Mouse (Mus musculus) thymus, adult 18-20 months (tissue): ENCODE data around the gene Art3.
A peak's percentile ranks its signal among the peaks of the same experiment; 100 is the strongest.

Source experiments
- DNase-seq, 2 experiments: peaks; one replicate each; pipeline ENCODE4 v3.0.0; 2022; ENCODE audit warnings: mixed read lengths in 2 of 2

Art3 gene

GRCm38 (mm10) chr5:92431611-92432010 is 100.0 kb downstream of the Art3 start:
- DNase-seq, result no peak

DNA sequence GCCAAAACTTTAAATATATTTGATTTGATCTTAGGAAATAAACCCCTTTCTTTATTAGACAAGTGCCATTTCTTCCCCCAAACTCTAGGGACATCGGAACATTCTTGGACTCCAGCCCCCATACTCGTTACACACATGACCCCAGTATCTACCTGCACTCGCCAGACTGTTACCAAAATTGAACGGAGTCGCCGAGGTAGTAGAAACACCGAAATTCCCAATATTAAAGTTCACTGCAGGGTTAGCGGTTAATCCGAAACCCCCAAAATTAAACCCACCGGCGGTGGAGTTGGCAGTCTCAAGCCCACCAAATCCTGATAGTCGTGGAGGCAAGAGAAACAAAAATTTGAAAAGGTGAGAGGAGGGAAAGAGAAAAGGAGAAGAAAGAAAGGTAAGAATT is 102.4 kb downstream of the Art3 start:
- DNase-seq, result no peak

DNA sequence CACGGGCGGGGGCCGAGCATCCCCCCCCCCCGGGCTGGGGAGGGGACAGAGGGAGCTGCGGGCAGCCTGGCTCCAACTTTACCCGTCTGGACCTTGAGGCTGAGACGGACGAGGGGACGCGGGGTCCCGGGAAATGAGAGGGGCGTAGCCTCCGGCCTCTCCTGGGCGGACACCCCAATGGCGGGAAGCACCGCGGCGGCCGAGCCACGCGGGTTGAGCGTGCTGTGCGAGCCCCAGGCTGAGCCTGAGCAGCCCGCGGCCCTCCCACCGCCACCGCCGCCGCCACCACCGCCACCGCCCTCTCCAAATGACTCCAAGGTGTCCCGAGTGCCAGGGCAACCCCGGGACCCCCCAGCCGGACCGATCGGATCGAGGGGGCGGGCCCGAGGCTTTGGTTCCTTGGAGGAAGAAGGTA is 103.0 kb downstream of the Art3 start:
- no peak for DNase-seq

- peak; percentile 85 to 92 for DNase-seq
These were observed 103.5 kb downstream of the Art3 start, which contains the start of gene Nup54 for GRCm38 (mm10) chr5:92435025-92435584. TSS of gene Nup54 (minus strand) at chr5:92435219.

GRCm38 (mm10) chr5:92438540-92438939 is 106.9 kb downstream of the Art3 start:
- DNase-seq, result no peak

DNA sequence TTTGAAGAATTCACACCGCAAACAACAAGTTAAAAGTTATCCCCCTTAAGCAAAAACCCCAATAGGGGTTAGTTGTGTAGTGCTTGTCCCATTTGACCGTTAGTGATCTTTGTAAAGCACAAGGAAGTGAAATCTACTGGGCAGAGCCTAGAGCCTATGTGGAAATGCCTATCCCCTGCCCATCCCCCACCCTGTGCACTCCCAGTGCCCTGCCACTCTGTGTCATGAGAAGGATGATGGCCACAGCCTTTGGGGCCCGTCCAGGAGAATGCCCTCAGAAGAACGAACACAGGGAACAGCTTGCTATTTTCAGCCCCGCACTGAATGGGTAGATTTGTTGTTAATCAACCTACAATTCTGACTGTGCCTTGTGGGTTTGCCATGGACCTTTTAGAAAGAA is 109.9 kb downstream of the Art3 start:
- no peak for DNase-seq

DNA sequence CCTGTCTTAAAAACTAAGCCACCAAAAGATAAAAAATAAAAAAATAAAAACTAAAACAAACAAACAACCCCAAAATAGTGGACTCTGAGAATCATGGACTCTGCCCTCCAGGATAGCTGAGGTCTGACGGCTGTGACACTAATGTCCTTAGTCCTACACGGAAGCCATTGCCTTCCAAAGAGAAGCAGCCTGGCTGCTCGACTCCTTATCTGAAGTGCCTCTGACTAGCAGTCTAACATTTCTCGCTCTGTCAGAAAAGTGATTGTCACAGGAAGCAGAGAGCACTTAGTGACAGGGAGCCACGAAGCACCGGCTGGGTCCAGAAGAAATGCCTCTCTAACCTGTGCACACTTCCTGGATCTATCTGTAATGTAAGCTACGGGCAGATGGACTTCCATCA is 111.3 kb downstream of the Art3 start:
- DNase-seq, result no peak

- no peak for DNase-seq
These were observed 113.4 kb downstream of the Art3 start for GRCm38 (mm10) chr5:92445016-92445415.

DNA sequence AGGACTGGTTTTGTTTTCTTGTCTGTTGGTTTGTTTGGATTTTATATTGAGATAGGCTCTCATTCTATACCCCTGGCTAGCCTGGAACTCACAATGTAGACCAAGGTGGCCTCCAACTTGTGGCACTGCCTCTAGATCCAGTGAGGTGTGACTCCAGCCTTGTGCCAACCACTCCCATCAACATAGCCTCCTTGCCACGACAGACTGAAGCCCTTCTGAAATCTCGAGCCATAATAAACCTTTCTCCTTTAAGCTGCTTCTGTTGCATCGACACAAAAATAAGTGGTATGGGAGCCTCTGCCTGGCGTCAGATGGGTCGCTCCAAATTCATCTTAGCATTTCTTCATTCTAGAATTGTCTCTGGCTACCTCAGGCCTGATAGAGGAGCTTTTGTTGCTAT is 115.1 kb downstream of the Art3 start:
- DNase-seq, result no peak

DNA sequence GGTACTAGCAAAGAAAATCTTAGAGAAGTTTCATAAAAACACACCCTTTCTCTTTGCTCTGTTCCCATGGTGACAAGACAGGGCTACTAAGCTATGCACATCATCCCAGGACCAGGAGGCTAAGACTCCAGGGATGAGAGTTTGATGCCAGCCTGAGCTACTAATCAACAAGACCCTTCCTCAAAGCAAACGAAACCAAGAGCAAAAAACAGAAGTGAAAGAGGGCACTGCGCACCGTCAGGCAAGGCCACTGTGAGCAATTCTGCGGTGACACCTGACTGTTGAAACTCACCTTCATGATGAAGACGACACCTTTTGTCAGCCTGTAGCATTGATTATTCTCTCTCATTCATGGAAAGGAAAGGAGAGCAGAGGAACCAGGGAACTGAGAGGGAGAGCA is 121.2 kb downstream of the Art3 start:
- no peak for DNase-seq

DNA sequence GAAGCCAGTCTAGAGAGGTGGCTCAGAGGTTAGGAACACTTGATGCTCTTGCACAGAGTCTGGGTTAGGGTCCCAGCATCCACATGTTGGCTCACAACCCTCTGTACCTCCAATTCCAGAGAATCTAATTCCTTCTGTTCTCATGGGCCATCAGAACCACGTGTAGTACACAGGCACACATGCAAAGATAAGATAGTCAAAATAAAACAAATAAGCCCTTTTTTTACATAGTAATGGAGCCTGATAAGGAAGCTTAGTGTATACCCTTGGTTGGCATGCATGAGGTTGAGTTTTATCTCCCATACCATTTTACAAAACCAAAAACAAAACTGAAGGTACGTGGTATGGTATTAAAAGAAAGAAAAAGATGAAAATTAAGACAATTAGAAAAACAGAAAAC is 125.8 kb downstream of the Art3 start:
- no peak for DNase-seq

DNA sequence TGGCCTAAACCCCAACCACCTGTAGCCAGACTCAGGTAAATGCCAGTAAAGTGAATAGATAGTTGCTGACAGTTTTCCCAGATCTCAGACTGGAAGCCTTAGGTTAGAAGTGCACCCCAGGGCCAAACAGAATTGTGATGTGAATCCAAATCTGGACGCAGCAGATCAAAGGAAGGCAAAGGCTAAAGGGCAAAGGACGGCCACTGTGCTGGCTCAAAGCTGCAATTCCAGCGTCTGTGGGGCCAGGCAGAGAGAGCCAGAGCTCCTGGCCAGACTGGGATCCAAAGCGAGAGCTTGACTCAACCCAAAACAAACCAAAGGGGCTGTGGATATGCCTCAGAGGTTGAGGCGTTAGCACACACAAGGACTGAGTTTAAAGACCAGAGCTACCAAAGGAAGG is 127.1 kb downstream of the Art3 start:
- no peak for DNase-seq

DNA sequence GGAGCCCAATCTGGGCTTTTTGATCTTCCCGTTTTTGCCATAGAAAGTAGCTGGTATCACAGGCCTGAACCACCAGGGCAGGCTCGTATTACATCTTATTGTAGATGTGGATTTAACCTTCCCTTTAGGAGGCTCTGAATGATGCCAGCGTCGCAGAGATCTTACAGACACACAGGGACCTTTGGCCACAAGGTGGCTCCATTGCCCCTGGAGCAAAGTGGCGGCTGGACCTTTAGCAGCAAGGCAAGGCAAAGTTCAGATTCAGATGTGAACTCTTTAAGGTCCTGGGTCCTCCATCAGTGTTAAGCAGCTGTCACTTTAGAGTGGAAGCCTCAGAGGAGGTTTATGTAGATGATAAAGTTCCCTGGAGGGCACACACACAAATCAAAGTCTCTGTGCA is 129.7 kb downstream of the Art3 start:
- DNase-seq, result peak; percentile 46 to 55
